Mouse (Mus musculus) small intestine, adult 2 months (tissue): Measurements from ENCODE around the gene Zfp800.

ENCODE experiments used
- CTCF ChIP-seq: fragments of 200-500 bp; IDR thresholded peaks from 2 replicates; pipeline ENCODE4 v1.5.1; 2012; ENCODE audit warnings: low read depth, mild to moderate bottlenecking, control low read depth, inconsistent platforms, low read length, moderate library complexity, mixed read lengths; ENCODE audit not compliant: insufficient replicate concordance, insufficient read length; ENCODE audit errors: extremely low read depth
- POLR2A ChIP-seq: fragments of 200-500 bp; IDR thresholded peaks from 2 replicates; pipeline ENCODE4 v1.6.1; 2012; ENCODE audit warnings: low read depth, mild to moderate bottlenecking, control low read depth, inconsistent platforms, low read length, moderate library complexity

GRCm38 (mm10) chr6:28428290-28428689 is 30.5 kb upstream of the Zfp800 start, which contains the start of gene Gcc1:
- TF ChIP-seq POLR2A = no peak
- TF ChIP-seq CTCF = no peak
